Comparison of ENCODE assay signal across 7 mouse cellular contexts in genomic region chr5:21735584-21735983, GRCm38 (mm10). TPM values are rescaled to one million over a fixed set of nuclear protein-coding genes. Genes with fewer than 3 reads are reported as not detected.
DNase-seq lines count a peak whose midpoint lies in the region; ATAC-seq lines count a peak whose summit lies in the region.

No protein-coding gene starts in this region.

- peaks cover 22% of the 10 kb centered on the region for H3K36me3 ChIP-seq in forebrain, embryonic 14.5 days (ENCODE audit: control insufficient read depth, insufficient read depth, low read length)
- H3K36me3 ChIP-seq in hindbrain, embryonic 11.5 days (ENCODE audit: control insufficient read depth, insufficient read depth, low read length): 0 out of 2 replicates have a peak, but pooled peaks cover 5% of the 10 kb centered on the region

- H3K9ac ChIP-seq in forebrain, embryonic 14.5 days (ENCODE audit: low read length): no peak overlapping the region
- no peak overlapping the region for H3K9ac ChIP-seq in hindbrain, embryonic 11.5 days (ENCODE audit: low read depth, low read length)

- 33% methylated on average over 10 of the region's 10 CpGs for WGBS in forebrain, embryonic 14.5 days
- 27% methylated on average over 10 of the region's 10 CpGs for WGBS in hindbrain, embryonic 11.5 days

- no peak overlapping the region for H3K4me2 ChIP-seq in forebrain, embryonic 14.5 days (ENCODE audit: low read length)
- H3K4me2 ChIP-seq in hindbrain, embryonic 11.5 days (replicated peaks; ENCODE audit: low read depth, low read length): no peak overlapping the region

- ATAC-seq in forebrain, embryonic 14.5 days: no peak
- ATAC-seq in hindbrain, embryonic 11.5 days (ENCODE audit: low FRiP score): no peak

- no peak overlapping the region for H3K4me3 ChIP-seq in forebrain, embryonic 14.5 days (ENCODE audit: low read depth, low read length)
- H3K4me3 ChIP-seq in hindbrain, embryonic 11.5 days (ENCODE audit: low read depth, low read length): no peak overlapping the region

- no peaks in the 10 kb centered on the region for H3K9me3 ChIP-seq in forebrain, embryonic 14.5 days (replicated peaks; ENCODE audit: control insufficient read depth, low read length)
- no peaks in the 10 kb centered on the region for H3K9me3 ChIP-seq in hindbrain, embryonic 11.5 days (ENCODE audit: control insufficient read depth, low read length)

- H3K4me1 ChIP-seq in forebrain, embryonic 14.5 days (ENCODE audit: control insufficient read depth, insufficient read depth, low read length): peaks cover 18% of the 10 kb centered on the region
- no peaks in the 10 kb centered on the region; the same call in 1 of the 2 replicates for H3K4me1 ChIP-seq in hindbrain, embryonic 11.5 days (replicated peaks; ENCODE audit: control insufficient read depth, insufficient read depth, low read length)

- peak; percentile 90 for DNase-seq in NIH3T3 (ENCODE audit: low read depth)
- DNase-seq in c-Kit-positive CD71-positive TER-119-negative erythroid progenitor cells, embryonic 14.5 days (ENCODE audit: low read depth): peak; percentile 81
- DNase-seq in forebrain, embryonic 14.5 days (ENCODE audit: low spot score): peak; percentile 65
- peak; percentile 76 for DNase-seq in hindbrain, embryonic 11.5 days (ENCODE audit: low spot score)
- DNase-seq in layer of hippocampus, postnatal 25 days (ENCODE audit: extremely low spot score in 1 of 2, low spot score in 1 of 2): peak; percentile 37 to 73
- DNase-seq in lung, postnatal 14 days: peak; percentile 79
- DNase-seq in right cerebral cortex, postnatal 36 days (ENCODE audit: low spot score in 2 of 2): peak; percentile 19 to 30

- no peaks in the 10 kb centered on the region for H3K27me3 ChIP-seq in forebrain, embryonic 14.5 days (replicated peaks; ENCODE audit: control insufficient read depth, insufficient read depth, low read length)
- H3K27me3 ChIP-seq in hindbrain, embryonic 11.5 days (ENCODE audit: control insufficient read depth, insufficient read depth, low read length): no peaks in the 10 kb centered on the region

- H3K27ac ChIP-seq in forebrain, embryonic 14.5 days (ENCODE audit: low read depth, low read length): no peak overlapping the region
- no peak overlapping the region for H3K27ac ChIP-seq in hindbrain, embryonic 11.5 days (ENCODE audit: low read depth, low read length)

RNA-seq across cellular contexts. Expression of gene Pmpcb, which starts 1.4 kb away (rescaled TPM):
- polyA plus RNA-seq in forebrain, embryonic 14.5 days (2014; fragmentation: Nextera tagmentation; extraction: Ambion mirVana): 104 and 106 TPM in 2 replicates
- polyA plus RNA-seq in hindbrain, embryonic 11.5 days (2014; fragmentation: Nextera tagmentation; extraction: Ambion mirVana): 101 and 111 TPM in 2 replicates
- 10 to 100 TPM; 70.7 to 75.8 TPM for total RNA-seq in layer of hippocampus, postnatal 25 days (2021)

RNA-seq across cellular contexts. Expression of gene Napepld, which starts 34.4 kb away (rescaled TPM):
- polyA plus RNA-seq in forebrain, embryonic 14.5 days (2014; fragmentation: Nextera tagmentation; extraction: Ambion mirVana): 4.5 and 4.6 TPM in 2 replicates
- polyA plus RNA-seq in hindbrain, embryonic 11.5 days (2014; fragmentation: Nextera tagmentation; extraction: Ambion mirVana): 7.0 and 7.8 TPM in 2 replicates
- total RNA-seq in layer of hippocampus, postnatal 25 days (2021): 10 to 100 TPM; 21.2 to 24.5 TPM

RNA-seq across cellular contexts. Expression of gene Dnajc2, which starts 49.5 kb away (rescaled TPM):
- 66.8 and 70.4 TPM in 2 replicates for polyA plus RNA-seq in forebrain, embryonic 14.5 days (2014; fragmentation: Nextera tagmentation; extraction: Ambion mirVana)
- polyA plus RNA-seq in hindbrain, embryonic 11.5 days (2014; fragmentation: Nextera tagmentation; extraction: Ambion mirVana): 96.1 and 101 TPM in 2 replicates
- total RNA-seq in layer of hippocampus, postnatal 25 days (2021): 10 to 100 TPM; 26.2 to 33.3 TPM

RNA-seq across cellular contexts. Expression of gene Psmc2, which starts 49.5 kb away (rescaled TPM):
- 206 and 211 TPM in 2 replicates for polyA plus RNA-seq in forebrain, embryonic 14.5 days (2014; fragmentation: Nextera tagmentation; extraction: Ambion mirVana)
- 245 and 265 TPM in 2 replicates for polyA plus RNA-seq in hindbrain, embryonic 11.5 days (2014; fragmentation: Nextera tagmentation; extraction: Ambion mirVana)
- 100 to 1,000 TPM; 112 to 126 TPM for total RNA-seq in layer of hippocampus, postnatal 25 days (2021)

Comparison
In these comparisons a context has a peak if more than half of its experiments do, and no peak if none do; other contexts are left out.
1. DNase-seq: peak in every context shown above with its lines; median percentile 90 in NIH3T3; 81 in c-Kit-positive CD71-positive TER-119-negative erythroid progenitor cells, embryonic 14.5 days; 79 in lung, postnatal 14 days; 76 in hindbrain, embryonic 11.5 days; 65 in forebrain, embryonic 14.5 days; 55 in layer of hippocampus, postnatal 25 days; 24 in right cerebral cortex, postnatal 36 days.